Mouse (Mus musculus) small intestine, adult 2 months (tissue): ENCODE data around the gene Ccdc85b.

ENCODE experiments used
- CTCF ChIP-seq: fragments of 200-500 bp; IDR thresholded peaks from 2 replicates; pipeline ENCODE4 v1.5.1; 2012; ENCODE audit warnings: low read depth, mild to moderate bottlenecking, control low read depth, inconsistent platforms, low read length, moderate library complexity, mixed read lengths; ENCODE audit not compliant: insufficient replicate concordance, insufficient read length; ENCODE audit errors: extremely low read depth
- POLR2A ChIP-seq: fragments of 200-500 bp; IDR thresholded peaks from 2 replicates; pipeline ENCODE4 v1.6.1; 2012; ENCODE audit warnings: low read depth, mild to moderate bottlenecking, control low read depth, inconsistent platforms, low read length, moderate library complexity

DNA sequence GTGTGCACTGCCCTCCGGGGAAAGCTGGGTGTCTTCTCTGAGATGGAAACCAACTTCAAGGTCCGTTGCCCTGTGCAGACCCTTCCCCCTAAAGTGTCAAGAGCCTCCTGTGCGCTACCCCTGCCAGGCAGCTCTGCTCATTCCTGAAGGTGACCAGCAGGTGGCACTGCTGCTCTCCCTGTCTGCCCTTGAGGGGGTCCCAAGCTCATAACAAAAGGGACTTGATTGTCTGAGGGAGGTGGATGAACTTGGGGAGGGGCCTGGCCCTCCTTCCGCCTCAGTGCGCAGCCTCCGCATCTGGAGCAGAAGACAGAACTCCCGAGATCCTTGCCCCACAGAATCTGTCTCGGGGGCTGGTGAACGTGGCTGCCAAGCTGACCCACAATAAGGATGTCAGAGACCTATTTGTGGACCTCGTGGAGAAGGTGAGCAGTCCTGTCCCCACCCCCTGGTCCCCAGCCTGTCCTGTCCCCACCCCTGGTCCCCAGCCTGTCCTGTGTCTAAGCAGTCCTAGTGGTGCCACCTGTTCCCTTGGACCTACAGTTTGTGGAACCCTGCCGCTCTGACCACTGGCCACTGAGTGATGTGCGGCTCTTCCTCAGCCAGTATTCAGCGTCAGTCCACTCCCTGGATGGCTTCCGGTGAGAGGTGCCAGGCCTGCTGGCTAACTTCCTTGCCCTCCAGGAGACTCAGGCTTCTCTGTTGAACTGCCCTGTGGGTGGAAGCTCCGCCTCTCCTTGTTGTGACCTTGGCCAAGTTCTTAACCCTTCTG, 6.3 kb upstream of the Ccdc85b start:
- TF ChIP-seq CTCF (peak; percentile 80; the same call in 1 of the 2 replicates), POLR2A (no peak)
